Mouse (Mus musculus): Measurements from ENCODE around the gene Rom1. TPM values are rescaled to one million over a fixed set of nuclear protein-coding genes. Genes with fewer than 3 reads are reported as not detected.
A peak's percentile ranks its signal among the peaks of the same experiment; 100 is the strongest.
"Not testable (repeated sequence)": the region's sequence is repeated elsewhere in the genome, so short reads cannot be mapped to it uniquely, and the experiment has no call there.

Gene Rom1
- 2.2 and 2.4 TPM in 2 replicates for polyA plus RNA-seq (2015; fragmentation: Nextera tagmentation; extraction: Ambion mirVana)

DNA sequence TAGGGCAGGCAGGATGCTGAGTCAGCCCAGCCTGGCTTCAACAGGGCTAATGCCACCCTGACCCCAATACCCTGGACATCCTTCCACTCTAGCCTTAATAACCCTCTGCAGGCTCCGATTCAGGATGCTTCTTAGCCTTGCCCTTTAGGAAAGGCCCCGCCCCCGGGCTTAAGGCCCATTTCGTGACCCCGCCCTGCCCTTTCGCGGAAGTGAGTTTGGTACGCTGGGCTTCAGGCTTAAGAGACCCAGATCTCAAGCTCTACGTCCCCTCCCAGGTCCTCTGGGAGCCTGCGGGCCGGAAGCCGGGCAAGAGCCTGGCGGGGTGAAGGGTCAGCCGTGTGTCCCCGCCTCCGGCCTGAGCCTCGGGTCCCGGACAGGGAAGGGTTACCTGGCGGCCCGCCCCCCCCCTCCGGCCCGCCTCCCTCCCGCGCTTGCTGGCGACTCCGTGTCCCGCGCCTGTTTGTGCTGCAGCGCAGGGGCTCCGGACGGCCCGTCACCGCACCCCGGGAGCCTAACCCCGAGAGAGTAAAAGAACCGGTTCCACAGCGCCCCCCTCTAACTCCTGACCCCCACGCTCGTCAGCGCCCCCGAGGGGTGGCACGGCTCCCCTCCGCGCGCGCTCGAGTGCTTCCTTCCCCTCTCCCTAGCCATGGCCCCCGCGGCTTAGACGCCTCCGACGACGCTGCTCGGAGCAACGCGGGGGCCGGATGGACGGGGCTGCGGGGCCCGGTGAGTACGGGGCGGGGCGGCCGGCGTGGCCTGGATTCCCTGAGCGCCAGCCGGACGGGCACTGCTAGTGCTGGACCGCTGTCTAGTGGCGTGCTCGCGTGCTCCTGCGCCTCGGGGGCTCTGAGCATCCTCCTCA lies at the start of gene Rom1, which contains the start of gene Eml3:
TSS of gene Rom1 (minus strand) at position 133 of the 865 bp plus-strand sequence.
TSS of gene Eml3 (plus strand) at position 329 of the 865 bp plus-strand sequence.
- H3K4me2 ChIP-seq (ENCODE audit: low read depth, low read length): peak within 1 kb of the TSS; percentile 86
- H3K27me3 ChIP-seq (ENCODE audit: control insufficient read depth, insufficient read depth, low read length): no peaks in the 10 kb centered on the region
- WGBS: 0% methylated on average over 70 of the region's 74 CpGs
- H3K4me1 ChIP-seq (ENCODE audit: control insufficient read depth, insufficient read depth, low read length): peaks cover 16% of the 10 kb centered on the region
- H3K9me3 ChIP-seq (replicated peaks; ENCODE audit: control insufficient read depth, low read length): no peaks in the 10 kb centered on the region
- peak; percentile 80 for ATAC-seq (replicated peaks; ENCODE audit: extremely low read depth, insufficient read depth, low FRiP score)
- H3K27ac ChIP-seq (ENCODE audit: low read length): peak within 1 kb of the TSS; percentile 84
- peak within 1 kb of the TSS; percentile 92 for H3K9ac ChIP-seq (ENCODE audit: low read length)
- H3K4me3 ChIP-seq (ENCODE audit: low read length): peak within 1 kb of the TSS; percentile 87
- H3K36me3 ChIP-seq (ENCODE audit: control insufficient read depth, insufficient read depth): peaks cover 21% of the 10 kb centered on the region

DNA sequence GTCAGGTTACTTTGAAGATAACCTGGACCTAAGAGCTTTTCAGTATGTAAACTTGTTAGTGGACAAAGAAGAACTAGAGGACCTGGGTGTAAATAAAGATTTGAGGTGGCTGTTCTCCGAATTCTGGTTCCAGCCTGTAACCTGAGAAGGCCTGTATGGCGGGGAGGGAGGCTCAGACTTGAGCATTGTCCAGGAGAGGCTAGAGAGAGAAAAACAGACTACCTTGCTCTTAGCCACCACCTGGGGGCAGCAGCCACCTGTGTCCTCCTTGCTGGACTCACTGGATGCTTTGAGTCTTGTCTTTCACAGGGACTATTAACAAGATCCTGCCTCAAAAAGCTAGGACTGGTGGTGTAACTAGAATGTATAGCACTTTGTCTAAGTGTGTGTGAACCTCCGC lies 47.4 kb upstream of the Rom1 start:
- H3K9ac ChIP-seq (ENCODE audit: low read length): peak overlapping the region; percentile 29; the same call in 1 of the 2 replicates
- WGBS: 39% methylated on average over 3 of the region's 3 CpGs
- no peak overlapping the region for H3K4me3 ChIP-seq (ENCODE audit: low read length)
- H3K9me3 ChIP-seq (replicated peaks; ENCODE audit: control insufficient read depth, low read length): no peaks in the 10 kb centered on the region
- no peaks in the 10 kb centered on the region for H3K27me3 ChIP-seq (ENCODE audit: control insufficient read depth, insufficient read depth, low read length)
- peaks cover 16% of the 10 kb centered on the region for H3K4me1 ChIP-seq (ENCODE audit: control insufficient read depth, insufficient read depth, low read length)
- peaks cover 65% of the 10 kb centered on the region for H3K36me3 ChIP-seq (ENCODE audit: control insufficient read depth, insufficient read depth)
- ATAC-seq (replicated peaks; ENCODE audit: extremely low read depth, insufficient read depth, low FRiP score): peak; percentile 75
- H3K4me2 ChIP-seq (ENCODE audit: low read depth, low read length): no peak overlapping the region
- peak overlapping the region; percentile 48 for H3K27ac ChIP-seq (ENCODE audit: low read length)

DNA sequence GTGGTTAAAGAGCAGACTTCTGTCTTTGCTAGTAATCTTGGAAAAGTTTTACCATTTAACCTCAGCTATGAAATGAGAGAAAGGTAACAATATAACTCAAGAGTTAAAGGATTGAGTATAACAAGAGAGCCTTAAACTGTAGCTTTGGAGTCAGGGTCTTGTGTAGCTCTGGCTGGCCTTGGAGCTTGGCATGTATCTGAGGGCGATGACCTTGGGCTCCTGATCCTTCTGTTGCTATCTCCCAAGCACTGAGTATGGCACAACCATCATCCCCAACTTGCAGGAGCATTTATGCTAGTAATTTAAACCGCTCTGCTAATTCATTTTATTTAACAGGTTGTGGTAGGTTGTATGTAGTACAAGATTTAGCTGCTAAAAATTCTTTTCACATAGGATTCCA lies 46.3 kb upstream of the Rom1 start:
- Histone ChIP-seq H3K4me1 (ENCODE audit: control insufficient read depth, insufficient read depth, low read length) (peaks cover 7% of the 10 kb centered on the region), H3K27ac (ENCODE audit: low read length) (no peak overlapping the region), H3K27me3 (ENCODE audit: control insufficient read depth, insufficient read depth, low read length) (no peaks in the 10 kb centered on the region), H3K9me3 (replicated peaks; ENCODE audit: control insufficient read depth, low read length) (no peaks in the 10 kb centered on the region), H3K4me2 (ENCODE audit: low read depth, low read length) (no peak overlapping the region), H3K36me3 (ENCODE audit: control insufficient read depth, insufficient read depth) (peaks cover 76% of the 10 kb centered on the region), H3K9ac (ENCODE audit: low read length) (no peak overlapping the region), H3K4me3 (ENCODE audit: low read length) (no peak overlapping the region)
- no peak for ATAC-seq (replicated peaks; ENCODE audit: extremely low read depth, insufficient read depth, low FRiP score)
- WGBS: 91% methylated on average over 2 of the region's 2 CpGs

DNA sequence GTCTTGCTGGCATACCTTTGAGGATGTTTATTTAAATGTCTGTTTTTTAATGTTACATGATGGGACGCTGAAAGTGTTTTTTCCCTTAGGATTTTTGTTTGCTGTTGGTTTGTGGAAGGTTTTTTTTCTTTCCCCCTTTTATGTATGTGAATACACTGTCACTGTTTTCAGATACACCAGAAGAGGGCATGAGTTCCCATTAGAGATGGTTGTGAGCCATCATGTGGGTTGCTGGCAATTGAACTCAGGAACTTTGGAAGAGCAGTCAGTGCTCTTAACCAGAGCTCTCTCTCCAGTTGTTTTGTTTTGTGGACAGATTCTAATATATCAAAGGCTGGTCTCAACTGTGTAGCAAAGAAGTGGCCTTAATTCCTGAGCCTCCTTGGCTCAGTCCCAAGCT lies 45.5 kb upstream of the Rom1 start:
- no peaks in the 10 kb centered on the region for H3K27me3 ChIP-seq (ENCODE audit: control insufficient read depth, insufficient read depth, low read length)
- no peak overlapping the region for H3K4me3 ChIP-seq (ENCODE audit: low read length)
- no peak overlapping the region for H3K4me2 ChIP-seq (ENCODE audit: low read depth, low read length)
- peaks cover 7% of the 10 kb centered on the region for H3K4me1 ChIP-seq (ENCODE audit: control insufficient read depth, insufficient read depth, low read length)
- 95% methylated on average over 1 of the region's 1 CpGs for WGBS
- H3K27ac ChIP-seq (ENCODE audit: low read length): no peak overlapping the region
- no peak for ATAC-seq (replicated peaks; ENCODE audit: extremely low read depth, insufficient read depth, low FRiP score)
- peaks cover 84% of the 10 kb centered on the region for H3K36me3 ChIP-seq (ENCODE audit: control insufficient read depth, insufficient read depth)
- no peaks in the 10 kb centered on the region for H3K9me3 ChIP-seq (replicated peaks; ENCODE audit: control insufficient read depth, low read length)
- no peak overlapping the region for H3K9ac ChIP-seq (ENCODE audit: low read length)

DNA sequence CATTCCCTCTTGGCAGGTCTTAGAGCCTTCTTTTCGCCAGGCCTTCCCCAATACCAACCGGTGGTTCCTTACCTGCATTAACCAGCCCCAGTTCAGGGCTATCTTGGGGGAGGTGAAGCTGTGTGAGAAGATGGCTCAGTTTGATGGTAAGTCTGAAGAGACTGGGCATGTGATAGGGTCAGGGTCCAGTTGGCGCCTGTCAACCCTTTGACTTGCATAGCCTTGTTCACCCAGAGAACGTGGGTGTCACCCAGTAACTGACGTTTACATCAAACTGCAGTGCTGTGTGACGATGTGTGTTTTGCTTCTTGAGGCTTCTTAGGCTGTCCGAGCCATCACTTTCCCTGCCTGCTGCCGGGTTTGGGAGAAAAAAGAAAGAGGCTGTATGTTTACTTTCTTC lies 43.3 kb upstream of the Rom1 start:
- not testable (repeated sequence) for H3K27me3 ChIP-seq (ENCODE audit: control insufficient read depth, insufficient read depth, low read length); ATAC-seq (replicated peaks; ENCODE audit: extremely low read depth, insufficient read depth, low FRiP score); H3K9me3 ChIP-seq (replicated peaks; ENCODE audit: control insufficient read depth, low read length); H3K4me3 ChIP-seq (ENCODE audit: low read length); H3K9ac ChIP-seq (ENCODE audit: low read length); H3K27ac ChIP-seq (ENCODE audit: low read length); H3K4me2 ChIP-seq (ENCODE audit: low read depth, low read length)
- peaks cover 17% of the 10 kb centered on the region for H3K4me1 ChIP-seq (ENCODE audit: control insufficient read depth, insufficient read depth, low read length)
- 86% methylated on average over 8 of the region's 8 CpGs for WGBS
- peaks cover 77% of the 10 kb centered on the region for H3K36me3 ChIP-seq (ENCODE audit: control insufficient read depth, insufficient read depth)

DNA sequence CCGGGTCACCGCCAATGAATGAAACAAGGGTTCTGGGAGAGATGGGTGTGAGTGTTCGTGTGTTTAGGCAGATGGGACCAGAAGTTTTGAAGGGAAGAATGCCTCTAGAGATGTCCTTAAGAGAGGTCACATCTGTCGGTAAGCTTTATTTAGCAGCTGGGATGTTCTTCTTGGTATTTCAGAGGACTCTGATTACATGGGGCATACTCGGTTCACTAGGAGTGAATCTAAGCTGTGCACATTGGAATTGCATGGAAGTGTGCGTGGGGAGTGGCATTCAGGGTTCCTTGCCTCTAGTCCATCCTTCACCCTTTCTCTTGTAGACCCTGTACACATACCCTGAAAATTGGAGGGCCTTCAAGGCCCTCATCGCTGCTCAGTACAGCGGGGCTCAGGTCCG lies 38.7 kb upstream of the Rom1 start:
- ATAC-seq (replicated peaks; ENCODE audit: extremely low read depth, insufficient read depth, low FRiP score): no peak
- H3K4me3 ChIP-seq (ENCODE audit: low read length): peak overlapping the region; percentile 68
- H3K9ac ChIP-seq (ENCODE audit: low read length): peak overlapping the region; percentile 81
- no peaks in the 10 kb centered on the region for H3K27me3 ChIP-seq (ENCODE audit: control insufficient read depth, insufficient read depth, low read length)
- 0% methylated on average over 9 of the region's 9 CpGs for WGBS
- peak overlapping the region; percentile 83 for H3K27ac ChIP-seq (ENCODE audit: low read length)
- peak overlapping the region; percentile 82 for H3K4me2 ChIP-seq (ENCODE audit: low read depth, low read length)
- H3K36me3 ChIP-seq (ENCODE audit: control insufficient read depth, insufficient read depth): peaks cover 63% of the 10 kb centered on the region
- no peaks in the 10 kb centered on the region for H3K9me3 ChIP-seq (replicated peaks; ENCODE audit: control insufficient read depth, low read length)
- peaks cover 21% of the 10 kb centered on the region for H3K4me1 ChIP-seq (ENCODE audit: control insufficient read depth, insufficient read depth, low read length)

GRCm38 (mm10) chr19:8967373-8967743 lies 38.2 kb upstream of the Rom1 start:
- Histone ChIP-seq H3K9ac (ENCODE audit: low read length) (peak overlapping the region; percentile 81), H3K4me3 (ENCODE audit: low read length) (peak overlapping the region; percentile 68), H3K9me3 (replicated peaks; ENCODE audit: control insufficient read depth, low read length) (no peaks in the 10 kb centered on the region), H3K4me1 (ENCODE audit: control insufficient read depth, insufficient read depth, low read length) (peaks cover 21% of the 10 kb centered on the region), H3K4me2 (ENCODE audit: low read depth, low read length) (peak overlapping the region; percentile 82), H3K36me3 (ENCODE audit: control insufficient read depth, insufficient read depth) (peaks cover 61% of the 10 kb centered on the region), H3K27me3 (ENCODE audit: control insufficient read depth, insufficient read depth, low read length) (no peaks in the 10 kb centered on the region), H3K27ac (ENCODE audit: low read length) (peak overlapping the region; percentile 83)
- WGBS: 0% methylated on average over 8 of the region's 8 CpGs
- ATAC-seq (replicated peaks; ENCODE audit: extremely low read depth, insufficient read depth, low FRiP score): no peak

DNA sequence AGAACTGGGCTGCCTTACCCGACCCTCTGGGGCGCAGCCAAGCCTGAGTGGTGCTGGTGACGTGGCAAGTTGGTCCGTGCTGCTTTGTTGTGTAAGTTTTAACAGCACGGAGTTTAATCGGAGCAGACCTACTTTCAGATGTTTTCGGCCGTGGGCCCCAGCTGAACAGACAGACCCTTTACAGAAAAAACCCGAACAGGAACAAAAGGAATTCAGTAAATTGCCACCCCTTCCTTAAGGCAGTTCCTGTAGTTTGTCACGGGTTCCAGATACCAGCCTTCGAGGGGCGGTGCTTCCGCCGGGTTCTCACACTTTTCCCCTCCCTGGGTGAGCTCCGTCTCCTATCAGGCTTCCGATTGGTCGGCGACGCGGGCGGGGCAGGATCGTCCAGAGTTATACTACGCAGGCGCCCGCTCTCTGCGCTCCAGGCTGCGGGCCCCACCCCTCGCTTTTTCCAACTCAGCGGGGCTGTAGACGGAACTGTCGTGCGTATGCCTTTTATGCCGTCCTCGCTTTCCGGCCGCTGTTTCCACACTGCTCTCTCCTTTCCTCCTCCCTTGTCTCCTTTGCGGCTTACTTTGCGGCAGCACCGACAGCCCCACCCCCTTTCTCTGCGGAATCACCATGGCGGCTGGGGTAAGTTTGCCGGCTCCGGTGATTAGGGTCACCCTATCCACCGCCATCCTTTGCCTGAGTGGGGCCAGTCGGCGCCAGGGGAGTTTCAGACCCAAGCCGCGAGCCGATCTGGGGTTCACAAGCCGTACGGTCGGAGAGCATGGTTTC lies 37.6 kb upstream of the Rom1 start, which contains the start of gene Eef1g:
TSS of gene Eef1g (plus strand) at position 452 of the 783 bp plus-strand sequence.
- Histone ChIP-seq H3K27ac (ENCODE audit: low read length) (peak within 1 kb of the TSS; percentile 96), H3K4me2 (ENCODE audit: low read depth, low read length) (peak within 1 kb of the TSS; percentile 88), H3K4me1 (ENCODE audit: control insufficient read depth, insufficient read depth, low read length) (peaks cover 21% of the 10 kb centered on the region), H3K9me3 (replicated peaks; ENCODE audit: control insufficient read depth, low read length) (no peaks in the 10 kb centered on the region), H3K27me3 (ENCODE audit: control insufficient read depth, insufficient read depth, low read length) (no peaks in the 10 kb centered on the region), H3K36me3 (ENCODE audit: control insufficient read depth, insufficient read depth) (peaks cover 57% of the 10 kb centered on the region), H3K4me3 (ENCODE audit: low read length) (peak within 1 kb of the TSS; percentile 74), H3K9ac (ENCODE audit: low read length) (peak within 1 kb of the TSS; percentile 85)
- ATAC-seq (replicated peaks; ENCODE audit: extremely low read depth, insufficient read depth, low FRiP score): peak; percentile 99
- under 1% methylated on average over 52 of the region's 52 CpGs for WGBS

Data from heart, embryonic 16.5 days (tissue).